Mouse (Mus musculus) thymus, postnatal 36 days (tissue): ENCODE results near the gene Gm10058.
"Not testable (repeated sequence)": the region's sequence is repeated elsewhere in the genome, so short reads cannot be mapped to it uniquely, and the experiment has no call there.

Experiments used
- DNase-seq, 2 experiments: peaks; one replicate each; pipeline ENCODE4 v3.0.0; 2022; ENCODE audit warnings: mixed read lengths in 2 of 2

Gene Gm10058

DNA sequence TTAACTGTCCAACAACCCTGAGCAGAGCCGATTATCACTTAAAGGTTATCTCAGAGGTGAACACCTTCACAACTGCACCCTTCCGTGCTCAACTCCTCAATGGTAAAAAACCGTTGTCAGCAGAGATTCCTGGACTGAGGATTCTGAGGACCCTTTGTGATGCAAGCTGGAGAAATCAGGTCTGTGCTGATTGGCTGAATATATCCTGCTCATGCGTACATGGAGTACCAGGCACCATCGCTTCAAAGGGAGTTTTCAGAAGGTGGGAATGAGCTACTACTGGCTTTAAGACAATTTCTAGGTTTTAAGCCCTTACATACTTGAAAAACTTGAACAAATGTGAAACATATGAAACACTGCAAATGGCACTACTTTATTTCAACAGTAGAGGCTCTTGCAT, at the start of gene Gm10058:
TSS of gene Gm10058 (minus strand) at position 101 of the 400 bp plus-strand sequence.
- not testable (repeated sequence) for DNase-seq
